Mouse (Mus musculus) retina, postnatal 1 day (tissue): ENCODE measurements around the gene Bmp8b.
"Not testable (repeated sequence)": the region's sequence is repeated elsewhere in the genome, so short reads cannot be mapped to it uniquely, and the experiment has no call there.

Source experiments
- DNase-seq: peaks from one replicate; pipeline ENCODE4 v3.0.0-alpha.2; 2012

Bmp8b gene

GRCm38 (mm10) chr4:123111275-123111983 is 6.5 kb downstream of the Bmp8b start:
- not testable (repeated sequence) for DNase-seq

- DNase-seq, result no peak
Measured at GRCm38 (mm10) chr4:123112216-123112764, 7.3 kb downstream of the Bmp8b start.

- DNase-seq, result not testable (repeated sequence)
Measured at GRCm38 (mm10) chr4:123114651-123115050, 9.7 kb downstream of the Bmp8b start.

GRCm38 (mm10) chr4:123116011-123116410 is 11.0 kb downstream of the Bmp8b start, which contains the start of gene Oxct2b:
Gene Oxct2b, plus strand, starts transcription at chr4:123116266.
- peak; percentile 43 for DNase-seq

- peak; percentile 48 for DNase-seq
Measured at GRCm38 (mm10) chr4:123116640-123117039, 11.7 kb downstream of the Bmp8b start.

GRCm38 (mm10) chr4:123121286-123121685 is 16.3 kb downstream of the Bmp8b start:
- no peak for DNase-seq

GRCm38 (mm10) chr4:123126626-123127025 is 21.7 kb downstream of the Bmp8b start:
- no peak for DNase-seq

- DNase-seq, result no peak
Measured at GRCm38 (mm10) chr4:123127051-123127450, 22.1 kb downstream of the Bmp8b start.

- DNase-seq, result no peak
Measured at GRCm38 (mm10) chr4:123137551-123137950, 32.6 kb downstream of the Bmp8b start.

GRCm38 (mm10) chr4:123139513-123140154 is 34.7 kb downstream of the Bmp8b start, which contains the start of gene Ppie:
Gene Ppie, minus strand, starts transcription at chr4:123139951.
- peak; percentile 92 for DNase-seq

- no peak for DNase-seq
Measured at GRCm38 (mm10) chr4:123147446-123148150, 42.6 kb downstream of the Bmp8b start.

GRCm38 (mm10) chr4:123152003-123152402 is 47.0 kb downstream of the Bmp8b start:
- no peak for DNase-seq

- DNase-seq, result peak; percentile 67
Measured at GRCm38 (mm10) chr4:123152976-123153375, 48.0 kb downstream of the Bmp8b start.

- peak; percentile 68 for DNase-seq
Measured at GRCm38 (mm10) chr4:123155004-123155403, 50.0 kb downstream of the Bmp8b start.

- no peak for DNase-seq
Measured at GRCm38 (mm10) chr4:123155427-123155826, 50.5 kb downstream of the Bmp8b start.

GRCm38 (mm10) chr4:123155840-123156239 is 50.9 kb downstream of the Bmp8b start:
- DNase-seq, result no peak

- DNase-seq, result no peak
Measured at GRCm38 (mm10) chr4:123160571-123160970, 55.6 kb downstream of the Bmp8b start.

- not testable (repeated sequence) for DNase-seq
Measured at GRCm38 (mm10) chr4:123161251-123161650, 56.3 kb downstream of the Bmp8b start.

GRCm38 (mm10) chr4:123162305-123162917 is 57.4 kb downstream of the Bmp8b start:
- peak; percentile 78 for DNase-seq

- no peak for DNase-seq
Measured at GRCm38 (mm10) chr4:123164157-123164556, 59.2 kb downstream of the Bmp8b start.

GRCm38 (mm10) chr4:123171811-123172210 is 66.8 kb downstream of the Bmp8b start:
- DNase-seq, result peak; percentile 42
